Mouse (Mus musculus): ENCODE data around the gene 4930564D02Rik. TPM values are rescaled to one million over a fixed set of nuclear protein-coding genes. Genes with fewer than 3 reads are reported as not detected.

The 4930564D02Rik gene
- not detected for polyA plus RNA-seq (2014; fragmentation: Illumina TruSeq; extraction: RNeasy Lipid Tissue Mini Kit (QIAGEN cat#74804))

GRCm38 (mm10) chr3:105066544-105066943 lies at the start of gene 4930564D02Rik:
Gene 4930564D02Rik, plus strand, starts transcription at chr3:105066844.

GRCm38 (mm10) chr3:105052937-105053697 lies 13.5 kb upstream of the 4930564D02Rik start, which contains the start of gene Cttnbp2nl:
Gene Cttnbp2nl, minus strand, starts transcription at chr3:105053146.

Other genes with a start within 250 kb of the 4930564D02Rik start
- 1.4 TPM for gene Mov10, start 248.3 kb upstream of the 4930564D02Rik start, polyA plus RNA-seq (2014; fragmentation: Illumina TruSeq; extraction: RNeasy Lipid Tissue Mini Kit (QIAGEN cat#74804))
- 85.1 TPM for gene St7l, start 202.8 kb upstream of the 4930564D02Rik start, polyA plus RNA-seq (2014; fragmentation: Illumina TruSeq; extraction: RNeasy Lipid Tissue Mini Kit (QIAGEN cat#74804))
- 275 TPM for gene Capza1, start 202.3 kb upstream of the 4930564D02Rik start, polyA plus RNA-seq (2014; fragmentation: Illumina TruSeq; extraction: RNeasy Lipid Tissue Mini Kit (QIAGEN cat#74804))
- gene Wnt2b, start 104.9 kb upstream of the 4930564D02Rik start, polyA plus RNA-seq (2014; fragmentation: Illumina TruSeq; extraction: RNeasy Lipid Tissue Mini Kit (QIAGEN cat#74804)) = 25.6 TPM
- gene Cttnbp2nl, start 13.7 kb upstream of the 4930564D02Rik start, polyA plus RNA-seq (2014; fragmentation: Illumina TruSeq; extraction: RNeasy Lipid Tissue Mini Kit (QIAGEN cat#74804)) = 53.9 TPM

All from ovary, adult 10 weeks (tissue).